Mouse (Mus musculus): ENCODE measurements at regions not wholly inside any gene's neighbourhood (a gene's known extent, or its start where the extent isn't known, plus 50 kb on each side); places are given as distances from the start of the nearest gene placed in this dataset.
A peak's percentile ranks its signal among the peaks of the same experiment; 100 is the strongest.

- no peak for DNase-seq (ENCODE audit: low spot score)
Observed at GRCm38 (mm10) chr3:131799774-131800173, 235.2 kb downstream of the Papss1 start.

GRCm38 (mm10) chr3:131801551-131801950 lies 237.0 kb downstream of the Papss1 start:
- no peak for DNase-seq (ENCODE audit: low spot score)

GRCm38 (mm10) chr3:131802841-131803240 lies 238.3 kb downstream of the Papss1 start:
- no peak for DNase-seq (ENCODE audit: low spot score)

- no peak for DNase-seq (ENCODE audit: low spot score)
Observed at GRCm38 (mm10) chr3:131808127-131808526, 243.6 kb downstream of the Papss1 start.

GRCm38 (mm10) chr3:131812968-131813367 lies 248.4 kb downstream of the Papss1 start:
- no peak for DNase-seq (ENCODE audit: low spot score)

GRCm38 (mm10) chr3:131818806-131819205 lies 254.2 kb downstream of the Papss1 start:
- no peak for DNase-seq (ENCODE audit: low spot score)

GRCm38 (mm10) chr3:131857442-131857841 lies 227.7 kb upstream of the Dkk2 start:
- no peak for DNase-seq (ENCODE audit: low spot score)

GRCm38 (mm10) chr3:131859083-131859482 lies 226.0 kb upstream of the Dkk2 start:
- no peak for DNase-seq (ENCODE audit: low spot score)

- DNase-seq (ENCODE audit: low spot score) = no peak
Observed at GRCm38 (mm10) chr3:131865106-131865505, 220.0 kb upstream of the Dkk2 start.

GRCm38 (mm10) chr3:131867266-131867665 lies 217.8 kb upstream of the Dkk2 start:
- DNase-seq (ENCODE audit: low spot score) = no peak

- no peak for DNase-seq (ENCODE audit: low spot score)
Observed at GRCm38 (mm10) chr3:131868219-131868964, 216.7 kb upstream of the Dkk2 start.

GRCm38 (mm10) chr3:131869306-131869705 lies 215.8 kb upstream of the Dkk2 start:
- DNase-seq (ENCODE audit: low spot score) = no peak

GRCm38 (mm10) chr3:131882667-131883066 lies 202.4 kb upstream of the Dkk2 start:
- no peak for DNase-seq (ENCODE audit: low spot score)

GRCm38 (mm10) chr3:131886470-131886869 lies 198.6 kb upstream of the Dkk2 start:
- DNase-seq (ENCODE audit: low spot score) = peak; percentile 47

GRCm38 (mm10) chr3:131886984-131887383 lies 198.1 kb upstream of the Dkk2 start:
- DNase-seq (ENCODE audit: low spot score) = no peak

GRCm38 (mm10) chr3:131887670-131888069 lies 197.4 kb upstream of the Dkk2 start:
- no peak for DNase-seq (ENCODE audit: low spot score)

- no peak for DNase-seq (ENCODE audit: low spot score)
Observed at GRCm38 (mm10) chr3:131891941-131892340, 193.2 kb upstream of the Dkk2 start.

GRCm38 (mm10) chr3:131893061-131893804 lies 191.9 kb upstream of the Dkk2 start:
- DNase-seq (ENCODE audit: low spot score) = no peak

GRCm38 (mm10) chr3:131895057-131895456 lies 190.0 kb upstream of the Dkk2 start:
- DNase-seq (ENCODE audit: low spot score) = no peak

GRCm38 (mm10) chr3:131913534-131913933 lies 171.6 kb upstream of the Dkk2 start:
- DNase-seq (ENCODE audit: low spot score) = no peak

GRCm38 (mm10) chr3:131914372-131914771 lies 170.7 kb upstream of the Dkk2 start:
- DNase-seq (ENCODE audit: low spot score) = no peak

GRCm38 (mm10) chr3:131914997-131915396 lies 170.1 kb upstream of the Dkk2 start:
- DNase-seq (ENCODE audit: low spot score) = no peak

- no peak for DNase-seq (ENCODE audit: low spot score)
Observed at GRCm38 (mm10) chr3:131917734-131918534, 167.2 kb upstream of the Dkk2 start.
